Mouse (Mus musculus): ENCODE measurements at regions not wholly inside any gene's neighbourhood (a gene's known extent, or its start where the extent isn't known, plus 50 kb on each side); places are given as distances from the start of the nearest gene placed in this dataset.

DNA sequence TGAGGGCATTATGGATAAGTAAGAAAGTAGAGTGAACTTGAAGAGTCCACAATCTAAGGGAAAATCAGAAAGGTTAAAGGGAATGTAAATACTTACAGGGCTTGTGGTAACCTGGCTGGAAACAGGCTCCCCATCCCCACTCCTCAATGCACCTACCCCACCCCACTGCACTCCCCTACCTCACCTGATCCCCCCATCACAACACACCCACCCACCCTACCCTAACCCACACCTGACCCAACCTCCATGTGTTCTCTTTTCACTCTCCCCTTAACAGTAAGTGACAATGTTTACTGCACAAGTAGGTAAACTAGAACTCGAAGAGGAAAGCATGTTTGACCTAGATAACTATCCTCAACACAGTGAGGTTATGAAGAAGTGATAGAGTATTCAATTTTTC lies 247.9 kb upstream of the Zc3h15 start:
- DNase-seq = no peak

DNA sequence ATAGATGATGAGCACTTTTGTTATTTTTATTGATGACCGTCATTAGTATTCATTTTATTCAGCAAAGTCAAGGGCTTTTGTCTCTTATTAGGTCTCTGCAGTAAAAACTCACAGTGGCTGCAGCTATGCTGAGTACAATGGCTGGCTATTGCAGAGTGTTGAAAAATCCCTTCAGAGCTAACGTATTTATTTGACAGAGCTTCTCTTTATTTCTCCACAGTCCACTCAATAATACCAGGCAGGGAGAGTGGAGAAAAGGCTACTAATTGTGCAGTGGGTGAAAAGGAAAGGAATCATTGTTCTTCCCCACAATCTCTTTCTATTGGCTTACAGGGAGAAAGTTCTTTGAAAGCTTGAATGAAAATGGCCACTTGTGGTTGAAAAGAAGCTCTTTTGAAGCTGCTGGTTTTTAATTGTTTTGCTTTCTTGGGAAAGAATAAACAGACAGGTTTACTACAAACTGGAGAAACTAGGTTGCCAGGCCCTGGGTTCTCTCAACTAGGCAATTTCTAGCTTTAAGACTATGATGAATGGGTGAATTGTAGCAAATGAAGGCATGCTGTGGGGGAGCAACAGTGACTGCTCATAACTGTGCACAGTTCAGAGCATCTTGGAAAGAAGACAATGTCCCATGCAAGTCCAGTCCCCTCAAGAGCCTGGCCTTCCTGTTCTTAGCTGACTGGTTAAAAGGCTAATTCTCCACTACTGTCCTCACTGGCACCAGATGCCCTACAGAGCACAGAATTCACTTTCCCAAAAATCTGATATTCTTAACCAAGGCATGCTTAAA lies 247.2 kb upstream of the Zc3h15 start:
- peak; percentile 8 for DNase-seq

GRCm38 (mm10) chr2:83442739-83443138 lies 201.5 kb upstream of the Zc3h15 start:
- DNase-seq = no peak

DNA sequence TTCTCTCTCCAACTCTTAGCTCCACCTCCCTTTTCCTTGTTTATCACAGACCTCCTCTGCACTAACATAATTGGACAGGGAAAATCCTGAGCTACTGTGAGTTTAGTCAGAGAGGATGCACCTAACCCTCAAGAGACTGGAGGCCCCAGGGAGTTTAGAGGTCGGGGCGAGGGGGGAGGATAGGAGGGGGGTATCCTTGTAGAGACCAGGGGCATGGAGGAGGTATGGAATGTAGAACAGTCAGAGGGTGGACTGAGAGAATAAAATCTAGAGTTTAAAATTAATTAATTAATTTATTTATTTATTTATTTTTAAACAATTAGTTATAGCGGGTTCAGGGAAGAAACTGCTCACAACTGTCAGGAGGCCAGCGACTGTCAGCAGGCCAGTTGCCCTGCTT lies 192.9 kb upstream of the Zc3h15 start:
- DNase-seq = no peak
